Mouse (Mus musculus) olfactory bulb, adult 2 months (tissue): ENCODE data around the gene Top3b.

Experiments
- CTCF ChIP-seq: fragments of 200-500 bp; IDR thresholded peaks from 2 replicates; pipeline ENCODE4 v1.5.1; 2012; ENCODE audit warnings: low read depth, mild to moderate bottlenecking, low read length, moderate library complexity; ENCODE audit not compliant: insufficient read depth
- POLR2A ChIP-seq: fragments of 200-500 bp; IDR thresholded peaks from 2 replicates; pipeline ENCODE4 v1.6.1; 2012; ENCODE audit warnings: mild to moderate bottlenecking, low read depth, low read length, moderate library complexity; ENCODE audit not compliant: insufficient read depth

DNA sequence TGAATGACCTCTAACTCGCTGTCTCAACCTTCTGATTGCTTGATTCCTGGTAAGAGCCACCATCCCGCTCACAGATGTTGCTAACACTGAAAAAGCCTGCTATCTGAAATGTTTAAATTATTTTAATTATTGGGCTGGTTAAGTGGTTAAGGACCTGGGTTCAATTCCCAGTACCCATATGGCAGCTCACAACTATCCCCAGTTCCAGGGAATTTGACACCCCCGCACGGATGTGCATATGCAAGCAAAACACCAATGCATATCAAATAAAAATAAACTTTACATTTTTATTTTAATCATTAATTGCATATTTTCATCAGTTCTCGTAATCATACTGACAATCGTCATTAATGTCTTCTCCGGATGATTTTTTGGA is 307 bp upstream of the Top3b start:
- TF ChIP-seq CTCF, result no peak
- TF ChIP-seq POLR2A, result no peak
